Mouse (Mus musculus): ENCODE measurements at regions not wholly inside any gene's neighbourhood (a gene's known extent, or its start where the extent isn't known, plus 50 kb on each side); places are given as distances from the start of the nearest gene placed in this dataset.
A peak's percentile ranks its signal among the peaks of the same experiment; 100 is the strongest.

DNA sequence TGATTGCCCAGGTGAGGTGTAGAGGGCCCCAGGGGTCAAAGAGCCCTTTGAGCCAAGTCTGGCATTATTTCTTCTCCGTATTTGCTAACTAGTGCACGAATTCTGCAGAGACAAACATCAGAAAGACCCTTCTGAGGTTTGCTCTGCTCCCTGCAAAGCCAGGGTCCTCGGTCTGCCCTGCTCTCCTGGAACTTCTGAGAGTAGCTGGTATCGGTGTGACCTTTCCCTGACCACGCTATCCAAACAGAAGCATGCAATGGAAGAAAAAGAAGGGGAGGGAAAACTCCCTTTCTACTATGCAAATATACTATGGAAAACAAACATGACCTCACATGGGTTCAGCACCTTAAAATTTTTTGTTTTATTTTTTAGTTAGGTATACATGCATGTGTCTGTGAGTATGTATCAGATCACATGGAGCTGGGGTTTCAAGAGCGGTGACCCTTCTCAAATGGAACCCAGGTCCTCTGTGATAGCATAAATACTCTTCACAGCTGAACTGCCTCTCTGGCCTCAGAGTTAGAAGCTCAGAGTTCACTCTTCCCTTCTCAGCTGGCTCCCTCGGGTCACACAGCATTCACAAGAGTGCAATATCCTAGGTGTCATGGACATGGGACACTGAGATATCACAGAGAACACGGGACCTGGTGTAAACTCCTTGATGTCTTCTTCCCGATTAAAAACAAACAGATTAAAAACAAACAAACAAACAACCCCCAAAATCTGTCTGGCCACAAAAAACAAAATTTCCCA, 144.7 kb downstream of the Bcl2l11 start:
- ATAC-seq (ENCODE audit: low FRiP score) = no peak
- peaks cover 3% of the 10 kb centered on the region; the same call in 1 of the 2 replicates for H3K4me1 ChIP-seq
- H3K27ac ChIP-seq (replicated peaks) = no peak overlapping the region
- 78% methylated on average over 9 of the region's 9 CpGs for WGBS
- no peaks in the 10 kb centered on the region for H3K9me3 ChIP-seq (replicated peaks)
- H3K9ac ChIP-seq (replicated peaks) = no peak overlapping the region
- no peak overlapping the region for H3K4me2 ChIP-seq
- H3K27me3 ChIP-seq (replicated peaks) = no peaks in the 10 kb centered on the region
- no peak overlapping the region for H3K4me3 ChIP-seq (replicated peaks)
- H3K36me3 ChIP-seq = no peaks in the 10 kb centered on the region

DNA sequence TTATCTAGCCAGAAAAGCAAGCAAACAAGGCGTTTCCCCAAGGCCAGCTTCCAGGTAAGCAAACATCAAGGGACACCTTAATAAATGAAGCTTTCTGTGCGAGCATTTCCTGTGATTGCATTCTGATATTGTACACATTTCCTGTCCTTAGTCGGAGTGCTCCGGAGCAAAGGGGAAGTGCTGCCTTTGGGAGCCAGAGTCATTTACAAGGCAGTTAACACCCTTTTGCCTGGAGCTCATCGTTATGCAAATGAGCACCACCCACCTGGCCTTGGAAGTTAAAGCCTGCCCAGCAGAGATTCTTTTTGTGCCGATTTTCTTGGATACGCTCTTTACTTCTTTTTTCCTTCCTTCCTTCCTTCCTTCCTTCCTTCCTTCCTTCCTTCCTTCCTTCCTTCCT, 147.0 kb downstream of the Bcl2l11 start:
- no peak overlapping the region for H3K9ac ChIP-seq (replicated peaks)
- ATAC-seq (ENCODE audit: low FRiP score) = no peak
- no peak overlapping the region for H3K27ac ChIP-seq (replicated peaks)
- no peaks in the 10 kb centered on the region for H3K9me3 ChIP-seq (replicated peaks)
- H3K27me3 ChIP-seq (replicated peaks) = no peaks in the 10 kb centered on the region
- no peak overlapping the region for H3K4me3 ChIP-seq (replicated peaks)
- no peaks in the 10 kb centered on the region for H3K36me3 ChIP-seq
- 10% methylated on average over 7 of the region's 7 CpGs for WGBS
- H3K4me1 ChIP-seq = peaks cover 15% of the 10 kb centered on the region; the same call in 1 of the 2 replicates
- no peak overlapping the region for H3K4me2 ChIP-seq

DNA sequence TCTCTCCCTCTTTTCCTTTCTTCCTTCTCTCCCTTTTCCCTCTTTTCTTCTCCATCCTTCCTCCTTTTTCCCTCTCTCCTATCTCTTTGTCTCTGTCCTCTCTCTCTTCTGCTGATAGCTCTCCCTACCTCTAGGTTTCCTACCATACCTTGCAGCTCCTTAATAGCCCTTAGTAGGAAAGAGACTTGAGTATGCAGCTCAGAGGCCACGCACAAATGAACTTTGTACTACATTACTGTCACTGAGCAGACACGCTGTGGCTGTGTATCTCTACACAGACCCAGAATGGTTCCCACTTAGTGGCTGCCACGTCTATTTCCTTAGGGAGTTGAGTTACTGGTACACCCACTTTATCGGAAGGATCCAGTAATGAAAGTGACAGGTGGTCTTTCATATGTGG, 147.5 kb downstream of the Bcl2l11 start:
- Histone ChIP-seq H3K4me2 (no peak overlapping the region), H3K27me3 (replicated peaks) (no peaks in the 10 kb centered on the region), H3K4me3 (replicated peaks) (no peak overlapping the region), H3K9me3 (replicated peaks) (no peaks in the 10 kb centered on the region), H3K36me3 (no peaks in the 10 kb centered on the region), H3K4me1 (peaks cover 19% of the 10 kb centered on the region), H3K9ac (replicated peaks) (no peak overlapping the region), H3K27ac (replicated peaks) (no peak overlapping the region)
- no peak for ATAC-seq (ENCODE audit: low FRiP score)
- 62% methylated on average over 4 of the region's 4 CpGs for WGBS

DNA sequence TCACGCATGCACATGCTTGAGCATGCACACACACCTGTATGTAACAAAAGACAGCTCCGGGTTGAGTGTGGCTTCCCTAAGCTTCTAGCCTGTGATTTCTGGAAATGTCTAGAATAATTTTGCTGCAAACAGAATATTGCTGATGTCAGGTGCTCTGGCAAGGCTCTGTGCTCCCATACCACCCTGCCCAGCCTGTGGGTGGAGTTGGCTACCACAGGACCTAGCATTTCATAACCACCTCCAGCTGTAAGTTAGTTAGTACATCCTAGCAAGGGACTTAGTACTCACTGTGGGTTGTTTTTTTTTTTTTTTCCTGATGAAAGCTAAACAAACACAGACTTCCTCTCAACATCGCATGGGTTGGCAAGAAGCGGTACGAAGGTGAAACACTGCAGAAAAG, 150.5 kb downstream of the Bcl2l11 start:
- 93% methylated on average over 5 of the region's 5 CpGs for WGBS
- no peaks in the 10 kb centered on the region for H3K9me3 ChIP-seq (replicated peaks)
- H3K27ac ChIP-seq (replicated peaks) = no peak overlapping the region
- H3K4me3 ChIP-seq (replicated peaks) = no peak overlapping the region
- ATAC-seq (ENCODE audit: low FRiP score) = no peak
- H3K36me3 ChIP-seq = no peaks in the 10 kb centered on the region
- no peak overlapping the region for H3K4me2 ChIP-seq
- H3K4me1 ChIP-seq = peaks cover 27% of the 10 kb centered on the region
- H3K9ac ChIP-seq (replicated peaks) = no peak overlapping the region
- no peaks in the 10 kb centered on the region for H3K27me3 ChIP-seq (replicated peaks)

DNA sequence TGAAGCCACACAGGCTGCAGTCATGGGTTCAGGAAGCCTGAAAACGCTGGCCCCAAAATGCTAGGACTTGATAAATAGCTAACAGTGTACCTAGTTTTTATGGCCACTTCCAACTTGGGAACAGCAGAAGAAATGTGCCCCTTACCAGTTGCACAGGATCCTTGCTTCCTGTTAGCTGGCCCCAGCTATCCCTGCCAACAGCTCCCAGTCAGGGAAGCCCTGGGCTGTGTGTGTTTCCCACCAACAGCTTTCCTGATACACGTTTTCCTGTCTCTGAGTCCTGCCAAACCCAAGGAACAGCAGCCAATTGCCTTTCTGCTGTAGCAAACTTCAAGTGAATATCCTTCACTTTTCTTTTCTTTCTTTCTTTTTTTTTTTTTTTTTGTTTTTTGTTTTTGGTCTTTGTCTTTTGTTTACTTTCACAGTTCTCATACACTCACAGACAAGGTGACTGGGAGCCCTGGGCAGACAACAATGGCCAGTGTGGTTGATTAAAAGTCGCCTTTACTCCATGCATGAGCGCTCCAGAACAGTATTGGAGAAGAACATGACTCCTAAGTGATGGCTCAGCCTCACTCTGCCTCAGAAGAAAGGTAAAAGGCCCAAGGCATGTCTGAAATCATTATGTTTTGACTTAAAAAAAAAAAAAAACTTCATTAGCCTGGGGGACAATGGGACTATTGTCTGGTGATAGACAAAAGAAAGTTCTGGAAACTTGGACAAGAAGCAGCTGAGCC, 151.7 kb downstream of the Bcl2l11 start:
- WGBS = 42% methylated on average over 4 of the region's 4 CpGs
- no peak for ATAC-seq (ENCODE audit: low FRiP score)
- H3K36me3 ChIP-seq = no peaks in the 10 kb centered on the region
- peaks cover 27% of the 10 kb centered on the region for H3K4me1 ChIP-seq
- no peak overlapping the region for H3K9ac ChIP-seq (replicated peaks)
- no peak overlapping the region for H3K4me2 ChIP-seq
- no peaks in the 10 kb centered on the region for H3K9me3 ChIP-seq (replicated peaks)
- no peak overlapping the region for H3K27ac ChIP-seq (replicated peaks)
- H3K4me3 ChIP-seq (replicated peaks) = no peak overlapping the region
- H3K27me3 ChIP-seq (replicated peaks) = no peaks in the 10 kb centered on the region

DNA sequence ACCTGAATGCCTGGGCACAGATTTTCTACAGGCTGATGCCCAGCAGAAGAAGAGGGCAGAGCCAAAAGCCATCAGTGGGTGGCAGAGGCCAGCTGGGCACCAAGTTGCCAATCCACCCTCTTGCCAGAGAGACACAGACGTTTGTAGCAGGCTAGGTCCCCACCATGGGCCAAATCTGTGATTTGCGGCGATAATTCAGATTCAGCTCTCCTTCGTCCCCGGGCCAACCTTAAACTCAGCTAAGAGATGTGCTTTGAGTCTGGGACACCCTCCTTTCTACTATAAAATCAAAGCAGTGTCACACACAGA, 152.2 kb downstream of the Bcl2l11 start:
- Histone ChIP-seq H3K4me3 (replicated peaks) (no peak overlapping the region), H3K36me3 (no peaks in the 10 kb centered on the region), H3K4me2 (0 out of 2 replicates have a peak overlapping the region, but pooled peaks have one; percentile 47), H3K27ac (replicated peaks) (0 out of 2 replicates have a peak overlapping the region, but pooled peaks have one; percentile 28), H3K4me1 (peaks cover 24% of the 10 kb centered on the region), H3K9ac (replicated peaks) (no peak overlapping the region), H3K27me3 (replicated peaks) (no peaks in the 10 kb centered on the region), H3K9me3 (replicated peaks) (no peaks in the 10 kb centered on the region)
- 62% methylated on average over 5 of the region's 5 CpGs for WGBS
- ATAC-seq (ENCODE audit: low FRiP score) = no peak

DNA sequence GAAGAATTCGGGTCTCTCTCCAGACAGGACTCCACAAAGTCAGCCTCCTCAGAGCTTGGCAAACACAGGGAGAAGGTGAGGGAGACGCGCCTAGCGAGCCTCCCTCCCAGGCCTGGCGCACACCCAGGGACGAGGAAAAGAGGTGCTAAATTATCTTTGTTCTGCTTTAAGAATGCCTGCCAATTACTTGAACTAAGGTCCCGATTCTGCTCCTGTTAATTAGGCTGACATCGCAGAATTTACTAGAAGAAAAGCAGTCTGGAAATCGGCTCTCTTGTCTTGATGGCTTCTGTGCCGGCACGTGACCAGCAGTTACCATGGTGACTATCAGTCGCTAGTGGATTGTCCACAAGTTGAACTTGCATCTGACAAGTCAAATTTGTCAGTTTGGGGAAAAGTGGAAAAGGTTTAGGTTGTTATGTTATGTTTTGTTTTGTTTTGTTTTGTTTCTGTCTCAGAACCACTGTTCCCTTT, 152.8 kb downstream of the Bcl2l11 start:
- Histone ChIP-seq H3K4me3 (replicated peaks) (no peak overlapping the region), H3K4me1 (peaks cover 24% of the 10 kb centered on the region), H3K9me3 (replicated peaks) (no peaks in the 10 kb centered on the region), H3K4me2 (peak overlapping the region; percentile 47), H3K9ac (replicated peaks) (no peak overlapping the region), H3K36me3 (no peaks in the 10 kb centered on the region), H3K27me3 (replicated peaks) (no peaks in the 10 kb centered on the region), H3K27ac (replicated peaks) (no peak overlapping the region)
- 27% methylated on average over 12 of the region's 12 CpGs for whole genome bisulfite sequencing
- ATAC-seq (ENCODE audit: low FRiP score) = peak; percentile 74

DNA sequence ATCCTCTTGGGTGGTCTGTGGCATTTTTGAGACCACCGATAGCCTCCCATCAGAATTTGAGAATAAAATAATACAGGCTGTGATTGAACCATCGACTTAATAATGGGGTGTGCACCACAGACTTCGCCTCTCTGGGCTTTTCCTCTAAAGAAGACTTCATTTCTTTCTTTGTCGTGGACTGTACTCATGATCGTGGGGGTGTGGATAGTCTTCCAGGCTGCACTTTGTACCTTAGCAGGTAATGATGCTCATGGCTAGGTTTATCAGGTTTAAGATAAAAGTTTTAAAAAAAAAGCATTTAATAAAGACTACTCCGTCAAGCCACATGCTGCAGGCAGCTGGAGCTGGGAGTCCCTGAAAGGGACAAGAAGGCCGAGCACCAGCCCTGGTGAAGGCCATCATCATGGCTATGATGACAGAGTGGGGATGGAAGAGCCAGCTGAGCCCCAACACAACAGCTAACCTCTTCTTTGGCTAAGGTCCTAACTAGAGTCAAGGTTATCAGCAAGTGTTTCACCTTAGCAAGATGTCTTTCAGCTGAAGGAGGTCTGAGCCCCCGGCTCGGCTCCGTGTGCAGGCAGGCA, 153.4 kb downstream of the Bcl2l11 start:
- no peak for ATAC-seq (ENCODE audit: low FRiP score)
- Histone ChIP-seq H3K9me3 (replicated peaks) (no peaks in the 10 kb centered on the region), H3K27me3 (replicated peaks) (no peaks in the 10 kb centered on the region), H3K4me1 (peaks cover 24% of the 10 kb centered on the region), H3K4me3 (replicated peaks) (no peak overlapping the region), H3K9ac (replicated peaks) (no peak overlapping the region), H3K27ac (replicated peaks) (no peak overlapping the region), H3K36me3 (no peaks in the 10 kb centered on the region), H3K4me2 (no peak overlapping the region)
- 91% methylated on average over 10 of the region's 10 CpGs for WGBS

DNA sequence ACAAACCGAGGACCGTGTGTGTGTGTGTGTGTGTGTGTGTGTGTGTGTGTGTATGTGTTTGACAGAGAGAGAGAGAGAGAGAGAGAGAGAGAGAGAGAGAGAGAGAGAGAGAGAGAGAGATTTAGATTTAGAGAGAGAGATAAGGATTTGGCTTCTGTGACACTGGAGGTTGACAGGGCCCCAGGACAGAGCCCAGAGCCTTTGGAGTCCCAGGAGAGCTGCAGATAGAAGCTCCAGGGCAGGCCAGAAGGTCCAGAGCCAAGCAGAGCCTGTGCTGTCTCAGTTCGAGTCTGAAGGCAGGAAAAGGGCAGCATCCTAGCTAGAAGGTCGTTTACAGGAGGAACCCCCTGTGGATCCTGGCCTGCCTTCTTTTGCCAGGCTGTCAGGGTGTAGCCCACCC, 156.8 kb downstream of the Bcl2l11 start:
- H3K27ac ChIP-seq (replicated peaks) = no peak overlapping the region

DNA sequence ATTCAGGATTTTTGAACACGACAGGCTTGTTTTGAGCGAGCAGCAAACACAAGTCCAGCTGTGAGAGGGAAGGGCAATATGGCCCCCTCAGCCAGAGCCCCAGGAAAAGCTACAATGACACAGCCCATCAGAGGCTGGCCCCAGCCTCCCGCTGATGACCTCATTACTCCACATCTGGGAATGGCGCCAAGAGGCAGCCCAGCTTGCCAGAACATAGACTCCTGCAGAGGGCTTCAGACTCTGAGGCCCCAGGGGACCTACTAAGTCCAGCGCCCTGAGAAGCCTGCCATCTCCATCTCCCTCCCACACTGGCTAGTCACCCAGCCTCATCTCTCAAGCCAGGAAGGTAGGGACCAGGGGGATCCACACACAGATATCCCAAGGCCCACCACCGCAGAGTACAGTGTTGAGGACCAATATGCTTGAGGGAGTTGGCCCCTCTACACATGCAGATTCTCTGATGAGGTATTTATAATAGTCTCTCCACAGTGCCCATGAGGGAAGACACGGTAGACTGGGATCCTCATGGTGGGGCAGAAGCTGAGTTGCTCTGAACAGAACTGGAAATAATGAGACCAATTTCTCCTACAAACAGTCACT, 159.1 kb downstream of the Bcl2l11 start:
- H3K4me3 ChIP-seq (replicated peaks) = no peak overlapping the region
- ATAC-seq (ENCODE audit: low FRiP score) = peak; percentile 49; the same call in 1 of the 2 replicates
- no peaks in the 10 kb centered on the region for H3K27me3 ChIP-seq (replicated peaks)
- no peak overlapping the region for H3K9ac ChIP-seq (replicated peaks)
- no peak overlapping the region; the same call in 1 of the 2 replicates for H3K27ac ChIP-seq (replicated peaks)
- peaks cover 19% of the 10 kb centered on the region for H3K4me1 ChIP-seq
- H3K36me3 ChIP-seq = no peaks in the 10 kb centered on the region
- WGBS = 62% methylated on average over 7 of the region's 7 CpGs
- H3K9me3 ChIP-seq (replicated peaks) = no peaks in the 10 kb centered on the region
- H3K4me2 ChIP-seq = no peak overlapping the region

More for the DNA sequence above, 156.8 kb downstream of the Bcl2l11 start:
- ATAC-seq (ENCODE audit: low FRiP score) = no peak
- Histone ChIP-seq H3K9me3 (replicated peaks) (no peaks in the 10 kb centered on the region), H3K4me3 (replicated peaks) (no peak overlapping the region), H3K36me3 (no peaks in the 10 kb centered on the region), H3K4me1 (peaks cover 23% of the 10 kb centered on the region), H3K27me3 (replicated peaks) (no peaks in the 10 kb centered on the region), H3K4me2 (no peak overlapping the region), H3K9ac (replicated peaks) (no peak overlapping the region)
- WGBS = 44% methylated on average over 4 of the region's 4 CpGs

DNA sequence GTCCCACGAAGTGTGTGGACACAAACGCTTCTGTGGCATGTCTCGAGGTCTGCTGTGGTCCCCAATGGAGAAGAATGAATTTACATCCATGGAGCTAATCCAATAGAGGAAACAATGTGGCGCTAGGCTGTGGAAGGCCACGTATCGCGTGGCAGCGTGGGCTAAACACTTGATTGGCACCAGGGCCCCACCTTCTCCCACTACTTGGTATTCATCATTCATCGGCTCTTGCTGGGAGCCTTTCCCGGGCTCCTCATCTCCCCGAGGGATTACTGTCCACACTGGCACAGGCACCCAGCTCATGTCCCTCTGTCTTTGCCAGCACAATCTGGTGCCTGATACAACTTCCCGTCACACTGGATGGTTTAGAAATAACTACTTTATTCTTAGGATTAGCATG, 159.6 kb downstream of the Bcl2l11 start:
- H3K27me3 ChIP-seq (replicated peaks) = no peaks in the 10 kb centered on the region
- no peaks in the 10 kb centered on the region for H3K9me3 ChIP-seq (replicated peaks)
- no peak overlapping the region for H3K9ac ChIP-seq (replicated peaks)
- H3K4me2 ChIP-seq = no peak overlapping the region
- no peak overlapping the region for H3K27ac ChIP-seq (replicated peaks)
- ATAC-seq (ENCODE audit: low FRiP score) = no peak
- no peaks in the 10 kb centered on the region for H3K36me3 ChIP-seq
- H3K4me1 ChIP-seq = peaks cover 19% of the 10 kb centered on the region
- H3K4me3 ChIP-seq (replicated peaks) = no peak overlapping the region
- WGBS = 88% methylated on average over 12 of the region's 12 CpGs

Measured in neural tube, embryonic 15.5 days (tissue).